Mouse (Mus musculus): Measurements from ENCODE around the gene Idua.

DNA sequence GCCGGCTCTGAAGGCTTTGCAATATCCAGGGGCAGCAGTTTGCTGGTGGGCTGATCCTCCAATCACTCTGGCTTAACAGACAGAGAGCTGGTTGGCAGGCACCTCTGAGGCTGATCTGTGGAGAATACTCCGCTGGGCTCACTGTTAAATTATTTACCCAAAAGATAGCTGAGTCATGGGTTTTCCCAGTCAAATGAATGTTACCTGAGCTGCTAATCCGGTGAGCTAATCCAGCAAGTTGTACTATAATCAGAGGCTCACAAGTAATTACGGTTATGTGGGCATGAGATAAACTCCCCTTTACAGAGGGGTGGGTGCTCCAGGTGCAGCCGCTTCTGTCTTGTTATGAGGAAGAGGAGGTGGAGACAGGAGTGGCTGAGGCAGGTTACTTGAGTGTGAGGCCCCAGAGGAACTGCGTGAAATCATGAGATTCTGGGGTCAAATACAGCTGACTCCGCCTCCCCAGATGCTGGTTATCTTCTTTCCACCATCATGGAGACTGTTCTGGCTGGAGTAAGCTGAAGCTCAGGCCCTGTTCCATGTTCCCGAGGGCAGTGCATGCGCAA lies 15.2 kb downstream of the Idua start, which contains the start of gene Slc26a1:
- TF ChIP-seq CTCF (IDR thresholded peaks at IDR 0.05; ENCODE audit: low read depth, low read length), result no peak
- no peak for TF ChIP-seq TAL1 (conservative IDR thresholded peaks at IDR 0.05; ENCODE audit: low read depth, low read length)
- no peak for TF ChIP-seq POLR2AphosphoS5 (IDR thresholded peaks at IDR 0.05; ENCODE audit: insufficient replicate concordance, low read depth, low read length)
- TF ChIP-seq GATA1 (IDR thresholded peaks at IDR 0.05; ENCODE audit: borderline replicate concordance, low read length), result no peak
- no peak for TF ChIP-seq GATA2 (IDR thresholded peaks at IDR 0.05; ENCODE audit: borderline replicate concordance, low read depth, low read length)

All from G1E (cell line).